8 mouse cellular contexts compared by ENCODE assay signal in the genomic region with DNA sequence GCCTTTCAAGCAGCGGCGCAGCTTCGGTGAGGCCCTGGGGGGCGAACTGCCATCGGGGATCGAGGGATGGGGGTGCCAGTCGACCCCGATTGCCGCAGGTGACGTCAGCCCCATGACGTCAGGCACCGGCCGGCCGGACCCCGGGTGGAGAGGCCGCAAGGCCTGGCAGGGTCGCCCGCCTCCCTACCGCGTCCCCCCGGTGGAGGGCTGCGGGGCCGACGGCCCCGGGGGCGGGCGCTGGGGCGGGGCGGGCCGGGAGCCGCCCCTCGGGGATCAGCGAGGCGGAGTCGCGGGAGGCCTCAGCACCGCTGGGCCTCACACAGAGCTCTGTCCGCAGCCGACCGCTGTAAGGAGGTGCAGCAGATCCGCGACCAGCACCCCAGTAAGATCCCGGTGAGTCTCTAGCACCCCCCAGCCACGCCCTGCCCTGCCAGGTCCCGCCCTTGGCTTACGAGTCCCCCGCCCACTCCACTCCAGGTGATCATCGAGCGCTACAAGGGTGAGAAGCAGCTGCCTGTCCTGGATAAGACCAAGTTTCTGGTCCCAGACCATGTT. TPM values are rescaled to one million over a fixed set of nuclear protein-coding genes. Genes with fewer than 3 reads are reported as not detected.
DNase-seq lines count a peak whose midpoint lies in the region; ATAC-seq lines count a peak whose summit lies in the region.

No protein-coding gene starts in this region.

- H3K27me3 ChIP-seq in forebrain, embryonic 14.5 days (replicated peaks; ENCODE audit: control insufficient read depth, insufficient read depth, low read length) = no peaks in the 10 kb centered on the region
- no peaks in the 10 kb centered on the region for H3K27me3 ChIP-seq in hindbrain, embryonic 12.5 days

- peak overlapping the region; percentile 91 for H3K9ac ChIP-seq in forebrain, embryonic 14.5 days (ENCODE audit: low read length)
- H3K9ac ChIP-seq in hindbrain, embryonic 12.5 days = peak overlapping the region; percentile 93

- H3K4me1 ChIP-seq in forebrain, embryonic 14.5 days (ENCODE audit: control insufficient read depth, insufficient read depth, low read length) = peaks cover 9% of the 10 kb centered on the region
- peaks cover 11% of the 10 kb centered on the region for H3K4me1 ChIP-seq in hindbrain, embryonic 12.5 days

- DNase-seq in heart, adult 11 months = peak; percentile 99
- no peak for DNase-seq in heart, adult 9 months (ENCODE audit: low spot score in 2 of 2)
- peak; percentile 76 for DNase-seq in cerebellum, adult 11-12 months
- DNase-seq in forebrain, embryonic 14.5 days (ENCODE audit: low spot score) = peak; percentile 46
- peak; percentile 60 for DNase-seq in left cerebral cortex, postnatal 4 days
- DNase-seq in mesoderm, embryonic 11.5 days (ENCODE audit: low read depth, low spot score) = peak; percentile 71
- peak; percentile 22 to 32 for DNase-seq in spleen, postnatal 14 days (ENCODE audit: low spot score in 2 of 2)

- intact Hi-C loops in left cerebral cortex, postnatal 4 days (cut with DNase I) = no loop called here

- H3K4me3 ChIP-seq in forebrain, embryonic 14.5 days (ENCODE audit: low read depth, low read length) = peak overlapping the region; percentile 91
- H3K4me3 ChIP-seq in hindbrain, embryonic 12.5 days = peak overlapping the region; percentile 94

- H3K4me2 ChIP-seq in forebrain, embryonic 14.5 days (ENCODE audit: low read length) = peak overlapping the region; percentile 75
- H3K4me2 ChIP-seq in hindbrain, embryonic 12.5 days (replicated peaks) = peak overlapping the region; percentile 79

- peak; percentile 87 for ATAC-seq in forebrain, embryonic 14.5 days
- ATAC-seq in hindbrain, embryonic 12.5 days (ENCODE audit: low FRiP score) = peak; percentile 84

- H3K9me3 ChIP-seq in forebrain, embryonic 14.5 days (replicated peaks; ENCODE audit: control insufficient read depth, low read length) = no peaks in the 10 kb centered on the region
- H3K9me3 ChIP-seq in hindbrain, embryonic 12.5 days (replicated peaks) = no peaks in the 10 kb centered on the region

- H3K36me3 ChIP-seq in forebrain, embryonic 14.5 days (ENCODE audit: control insufficient read depth, insufficient read depth, low read length) = peaks cover 26% of the 10 kb centered on the region
- peaks cover 10% of the 10 kb centered on the region for H3K36me3 ChIP-seq in hindbrain, embryonic 12.5 days

- peak overlapping the region; percentile 74 for H3K27ac ChIP-seq in forebrain, embryonic 14.5 days (ENCODE audit: low read depth, low read length)
- H3K27ac ChIP-seq in hindbrain, embryonic 12.5 days = peak overlapping the region; percentile 80

- under 1% methylated on average over 38 of the region's 49 CpGs for WGBS in forebrain, embryonic 14.5 days
- under 1% methylated on average over 47 of the region's 49 CpGs for WGBS in hindbrain, embryonic 12.5 days

RNA-seq across cellular contexts. Expression of gene Map1lc3a, which starts 0.6 kb away (rescaled TPM):
- polyA plus RNA-seq in forebrain, embryonic 14.5 days (2014; fragmentation: Nextera tagmentation; extraction: Ambion mirVana) = 338 TPM in 2 replicates
- polyA plus RNA-seq in hindbrain, embryonic 12.5 days (2016; fragmentation: Nextera tagmentation; extraction: Ambion mirVana) = 229 and 254 TPM in 2 replicates
- total RNA-seq in left cerebral cortex, postnatal 4 days (2021) = 100 to 1,000 TPM; 362 to 374 TPM

RNA-seq across cellular contexts. Expression of gene Dynlrb1, which starts 40.4 kb away (rescaled TPM):
- 808 and 966 TPM in 2 replicates for polyA plus RNA-seq in forebrain, embryonic 14.5 days (2014; fragmentation: Nextera tagmentation; extraction: Ambion mirVana)
- polyA plus RNA-seq in hindbrain, embryonic 12.5 days (2016; fragmentation: Nextera tagmentation; extraction: Ambion mirVana) = 438 and 451 TPM in 2 replicates
- 100 to 1,000 TPM; 348 to 360 TPM for total RNA-seq in left cerebral cortex, postnatal 4 days (2021)

Comparison
In these comparisons a context has a peak if more than half of its experiments do, and no peak if none do; other contexts are left out.
1. DNase-seq: peak in heart, adult 11 months (single experiment), cerebellum, adult 11-12 months (single experiment), forebrain, embryonic 14.5 days (single experiment), left cerebral cortex, postnatal 4 days (single experiment), mesoderm, embryonic 11.5 days (single experiment) and spleen, postnatal 14 days (2 of 2); none in heart, adult 9 months (0 of 2).